Mouse (Mus musculus) MEL (cell line): ENCODE results near the gene Zkscan5. TPM values are rescaled to one million over a fixed set of nuclear protein-coding genes. Genes with fewer than 3 reads are reported as not detected.

ENCODE experiments used
- DNase-seq: peaks from one replicate; pipeline ENCODE4 v3.0.0; 2011; ENCODE audit warnings: low read depth, low spot score
- H3K27ac ChIP-seq: 2 replicates; pipeline ENCODE4 v1.5.1; 2012; ENCODE audit warnings: low read depth, mild to moderate bottlenecking, control low read depth, low read length, moderate library complexity; ENCODE audit not compliant: control insufficient read depth
- H3K27me3 ChIP-seq, 2 experiments: fragments of 150-350 bp in 1 of 2; sonication (generic) in 1 of 2; 2 replicates each; pipeline ENCODE4 v1.6.1; 2012; ENCODE audit warnings: low read length in 2 of 2, mild to moderate bottlenecking in 2 of 2, improper control_type of control experiment in 1 of 2, moderate library complexity in 1 of 2; ENCODE audit not compliant: insufficient read depth in 2 of 2, control insufficient read depth in 1 of 2
- H3K36me3 ChIP-seq, 2 experiments: 2 replicates each; pipeline ENCODE4 v1.6.1; 2012 to 2014; ENCODE audit warnings: low read length in 2 of 2, improper control_type of control experiment in 1 of 2, inconsistent platforms in 1 of 2, mild to moderate bottlenecking in 1 of 2; ENCODE audit not compliant: insufficient read depth in 2 of 2, control insufficient read depth in 1 of 2
- H3K4me1 ChIP-seq, 2 experiments: fragments of 150-350 bp in 1 of 2; sonication (generic) in 1 of 2; 2 replicates each; pipeline ENCODE4 v1.6.1; 2012; ENCODE audit warnings: low read length in 2 of 2, improper control_type of control experiment in 1 of 2, mild to moderate bottlenecking in 1 of 2; ENCODE audit not compliant: insufficient read depth in 2 of 2, control insufficient read depth in 1 of 2
- H3K4me3 ChIP-seq, 2 experiments: fragments of 150-350 bp in 1 of 2; sonication (generic) in 1 of 2; 2 replicates each; pipeline ENCODE4 v1.5.1; 2012; ENCODE audit warnings: low read depth in 2 of 2, low read length in 2 of 2, mild to moderate bottlenecking in 2 of 2, moderate library complexity in 2 of 2, control low read depth in 1 of 2, improper control_type of control experiment in 1 of 2; ENCODE audit not compliant: control insufficient read depth in 1 of 2, insufficient read depth in 1 of 2
- H3K79me2 ChIP-seq: 2 replicates; pipeline ENCODE4 v1.6.1; 2012; ENCODE audit warnings: mild to moderate bottlenecking, low read length, moderate library complexity; ENCODE audit not compliant: control insufficient read depth, poor library complexity, insufficient read depth
- H3K9ac ChIP-seq: 2 replicates; pipeline ENCODE4 v1.6.1; 2012; ENCODE audit warnings: low read depth, mild to moderate bottlenecking, control low read depth, low read length, moderate library complexity; ENCODE audit not compliant: control insufficient read depth, poor library complexity, severe bottlenecking
- H3K9me3 ChIP-seq: fragments of 150-350 bp; sonication (generic); replicated peaks from 2 replicates; pipeline ENCODE4 v1.6.1; 2012; ENCODE audit warnings: mild to moderate bottlenecking, low read length, improper control_type of control experiment, moderate library complexity; ENCODE audit not compliant: insufficient read depth
- CHD1 ChIP-seq: IDR thresholded peaks from 2 replicates; pipeline ENCODE4 v1.6.1; 2012; ENCODE audit warnings: low read depth, mild to moderate bottlenecking, inconsistent platforms, low read length, improper control_type of control experiment
- CHD2 ChIP-seq: IDR thresholded peaks from 2 replicates; pipeline ENCODE4 v1.6.1; 2011; ENCODE audit warnings: low read length, improper control_type of control experiment
- E2F4 ChIP-seq: IDR thresholded peaks from 2 replicates; pipeline ENCODE4 v1.6.1; 2011; ENCODE audit warnings: low read depth, low read length, improper control_type of control experiment, borderline replicate concordance
- GABPA ChIP-seq: IDR thresholded peaks from 2 replicates; pipeline ENCODE4 v1.6.1; 2012; ENCODE audit warnings: low read depth, mild to moderate bottlenecking, inconsistent platforms, low read length, improper control_type of control experiment, moderate library complexity
- JUND ChIP-seq: IDR thresholded peaks from 2 replicates; pipeline ENCODE4 v1.6.1; 2011; ENCODE audit warnings: low read depth, mild to moderate bottlenecking, improper control_type of control experiment, low read length
- KAT2A ChIP-seq: conservative IDR thresholded peaks from 2 replicates; pipeline ENCODE4 v1.6.1; 2012; ENCODE audit warnings: low read depth, low read length, improper control_type of control experiment, inconsistent platforms
- MAFK ChIP-seq: IDR thresholded peaks from 2 replicates; pipeline ENCODE4 v1.6.1; 2011; ENCODE audit warnings: low read depth, mild to moderate bottlenecking, low read length, improper control_type of control experiment, borderline replicate concordance
- MAX ChIP-seq: IDR thresholded peaks from 2 replicates; pipeline ENCODE4 v1.6.1; 2011; ENCODE audit warnings: low read length, improper control_type of control experiment
- MAZ ChIP-seq: IDR thresholded peaks from 2 replicates; pipeline ENCODE4 v1.6.1; 2012; ENCODE audit warnings: low read depth, mild to moderate bottlenecking, inconsistent platforms, low read length, improper control_type of control experiment
- MEF2A ChIP-seq: IDR thresholded peaks from 2 replicates; pipeline ENCODE4 v1.6.1; 2014; ENCODE audit warnings: low read depth, mild to moderate bottlenecking, inconsistent platforms, low read length, improper control_type of control experiment; ENCODE audit not compliant: poor library complexity, insufficient replicate concordance, severe bottlenecking; ENCODE audit errors: extremely low read depth
- MYB ChIP-seq: IDR thresholded peaks from 2 replicates; pipeline ENCODE4 v1.6.1; 2011; ENCODE audit warnings: mild to moderate bottlenecking, low read depth, low read length, improper control_type of control experiment
- MYC ChIP-seq: IDR thresholded peaks from 2 replicates; pipeline ENCODE4 v1.6.1; 2011; ENCODE audit warnings: low read depth, mild to moderate bottlenecking, low read length, improper control_type of control experiment, moderate library complexity
- NRF1 ChIP-seq: IDR thresholded peaks from 2 replicates; pipeline ENCODE4 v1.6.1; 2014; ENCODE audit warnings: low read depth, mild to moderate bottlenecking, inconsistent platforms, low read length, improper control_type of control experiment, moderate library complexity; ENCODE audit not compliant: poor library complexity, insufficient read depth, severe bottlenecking
- POLR2A ChIP-seq, 2 experiments: IDR thresholded peaks; 2 replicates each; pipeline ENCODE4 v1.6.1; 2011 to 2012; ENCODE audit warnings: low read length in 2 of 2, mild to moderate bottlenecking in 2 of 2, control low read depth in 1 of 2, improper control_type of control experiment in 1 of 2, low read depth in 1 of 2, moderate library complexity in 1 of 2; ENCODE audit not compliant: control insufficient read depth in 1 of 2, insufficient read depth in 1 of 2, poor library complexity in 1 of 2
- POLR2AphosphoS2 ChIP-seq: IDR thresholded peaks from 2 replicates; pipeline ENCODE4 v1.6.1; 2011; ENCODE audit warnings: low read length, improper control_type of control experiment
- TAL1 ChIP-seq: IDR thresholded peaks from 2 replicates; pipeline ENCODE4 v1.6.1; 2012; ENCODE audit warnings: mild to moderate bottlenecking, inconsistent platforms, low read length, moderate library complexity, mixed read lengths
- ZMIZ1 ChIP-seq: IDR thresholded peaks from 2 replicates; pipeline ENCODE4 v1.6.1; 2012; ENCODE audit warnings: low read depth, mild to moderate bottlenecking, inconsistent platforms, low read length, improper control_type of control experiment, moderate library complexity
- ZNF384 ChIP-seq: IDR thresholded peaks from 2 replicates; pipeline ENCODE4 v1.6.1; 2012; ENCODE audit warnings: low read depth, mild to moderate bottlenecking, inconsistent platforms, low read length, improper control_type of control experiment
- polyA plus RNA-seq, 2 experiments: library from polyadenylated mRNA; stranded (reverse) in 1 of 2; unstranded in 1 of 2; fragments of >175 nt in 1 of 2; fragments of >200 nt in 1 of 2; gene quantifications; 2 replicates each; pipeline versions ENCODE4 v1.2.1 to v1.2.4; 2012; ENCODE audit warnings: low replicate concordance in 2 of 2, low read depth in 1 of 2; ENCODE audit not compliant: insufficient read length in 2 of 2, insufficient read depth in 1 of 2, missing spikeins in 1 of 2
- total RNA-seq: library from RNA; depleted of rRNA; stranded (reverse); fragments of 300-350 nt; gene quantifications from 2 replicates; pipeline ENCODE4 v1.2.3, GENCODE M21; 2012

Zkscan5 gene
- total and polyA plus RNA-seq, 3 experiments: 8.7 to 9.8 TPM; not detected in 1

GRCm38 (mm10) chr5:145166536-145167305, 37.6 kb upstream of the Zkscan5 start, which contains the start of the genes Ptcd1 and Cpsf4 (continued):
- TF ChIP-seq MEF2A (no peak), POLR2AphosphoS2 (peak; percentile 87), CHD2 (no peak), NRF1 (peak; percentile 94), MAZ (peak; percentile 83), MAX (peak; percentile 13; the same call in 1 of the 2 replicates), JUND (no peak), CHD1 (no peak), ZNF384 (peak; percentile 70), ZMIZ1 (0 out of 2 replicates have a peak, but pooled peaks have one; percentile 63)

DNA sequence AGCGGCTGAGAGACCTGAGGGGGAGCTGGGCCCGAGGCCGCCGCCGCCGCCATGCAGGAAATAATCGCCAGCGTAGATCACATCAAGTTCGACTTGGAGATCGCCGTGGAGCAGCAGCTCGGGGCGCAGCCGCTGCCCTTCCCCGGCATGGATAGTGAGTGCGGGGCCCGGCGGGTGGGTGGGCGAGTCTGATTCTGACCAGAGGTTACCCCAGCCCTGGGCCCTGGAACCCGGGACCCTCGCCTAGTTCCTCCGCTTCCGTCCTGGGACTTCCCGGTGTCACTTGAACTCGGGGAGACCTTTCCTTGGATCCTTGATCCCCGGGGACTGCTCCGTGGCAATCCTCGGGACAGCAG, 37.1 kb upstream of the Zkscan5 start:
- peaks cover 0 to 10% of the 10 kb centered on the region in 2 experiments; a peak in 3 of 4 replicates for H3K4me1 ChIP-seq
- peak overlapping the region; percentile 54 for H3K27ac ChIP-seq
- peak overlapping the region; percentile 97 to 99 for H3K4me3 ChIP-seq
- H3K27me3 ChIP-seq: no peaks in the 10 kb centered on the region
- H3K9me3 ChIP-seq: no peaks in the 10 kb centered on the region
- peaks cover 9% of the 10 kb centered on the region in 2 experiments for H3K36me3 ChIP-seq
- TF ChIP-seq TAL1 (no peak), POLR2A (IDR thresholded peaks at IDR 0.05; ENCODE audit: control insufficient read depth in 1 of 2, insufficient read depth in 1 of 2, low read depth in 1 of 2, low read length in 2 of 2, poor library complexity in 1 of 2) (0 out of 4 replicates have a peak, but pooled peaks have one; percentile 11 to 39)
- peak overlapping the region; percentile 94 for H3K9ac ChIP-seq
- H3K79me2 ChIP-seq: peaks cover 31% of the 10 kb centered on the region
- no peak for DNase-seq

GRCm38 (mm10) chr5:145178461-145178980, 25.8 kb upstream of the Zkscan5 start:
- no peak overlapping the region for H3K4me3 ChIP-seq
- H3K4me1 ChIP-seq: no peaks in the 10 kb centered on the region
- no peak for TF ChIP-seq GABPA
- TF ChIP-seq MYC: no peak
- TF ChIP-seq E2F4: no peak
- TF ChIP-seq MYB: no peak
- no peak for TF ChIP-seq KAT2A
- no peak for TF ChIP-seq CHD1
- no peak for TF ChIP-seq NRF1
- TF ChIP-seq JUND: no peak
- no peak for TF ChIP-seq MAFK
- TF ChIP-seq POLR2AphosphoS2: no peak
- H3K27me3 ChIP-seq: no peaks in the 10 kb centered on the region
- H3K9me3 ChIP-seq: no peaks in the 10 kb centered on the region
- no peak for DNase-seq
- no peaks in the 10 kb centered on the region for H3K79me2 ChIP-seq
- H3K36me3 ChIP-seq: peaks cover 0 to 15% of the 10 kb centered on the region in 2 experiments; a peak in 2 of 4 replicates
- H3K9ac ChIP-seq: no peak overlapping the region
- H3K27ac ChIP-seq: no peak overlapping the region
